Mouse (Mus musculus) 3T3-L1 (cell line): ENCODE results near the gene Lcn5.

Experiments
- DNase-seq: peaks from one replicate; pipeline ENCODE4 v3.0.0-alpha.2; 2015; ENCODE audit warnings: low read depth, low spot score

Gene Lcn5

DNA sequence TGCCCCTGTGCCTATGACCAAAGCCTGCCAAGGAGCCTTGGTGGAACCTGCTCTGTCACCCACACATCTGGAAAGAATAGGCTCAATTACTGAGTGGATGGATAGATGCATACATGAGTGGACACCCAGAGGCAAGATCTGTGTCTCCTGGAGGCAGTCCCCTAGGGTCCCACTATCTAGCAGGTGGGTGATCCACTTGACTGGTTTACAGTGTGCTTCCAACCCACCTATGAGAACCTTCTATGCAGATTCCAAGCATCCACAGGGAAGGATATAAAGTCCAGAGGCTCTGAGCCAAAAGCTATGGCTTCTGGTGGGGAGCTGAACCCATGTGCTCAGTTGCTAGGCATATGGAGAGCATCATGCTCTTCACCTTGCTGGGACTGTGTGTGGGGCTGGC lies at the start of gene Lcn5:
Lcn5 (plus strand) TSS at position 301 of the 400 bp plus-strand sequence.
- no peak for DNase-seq

DNA sequence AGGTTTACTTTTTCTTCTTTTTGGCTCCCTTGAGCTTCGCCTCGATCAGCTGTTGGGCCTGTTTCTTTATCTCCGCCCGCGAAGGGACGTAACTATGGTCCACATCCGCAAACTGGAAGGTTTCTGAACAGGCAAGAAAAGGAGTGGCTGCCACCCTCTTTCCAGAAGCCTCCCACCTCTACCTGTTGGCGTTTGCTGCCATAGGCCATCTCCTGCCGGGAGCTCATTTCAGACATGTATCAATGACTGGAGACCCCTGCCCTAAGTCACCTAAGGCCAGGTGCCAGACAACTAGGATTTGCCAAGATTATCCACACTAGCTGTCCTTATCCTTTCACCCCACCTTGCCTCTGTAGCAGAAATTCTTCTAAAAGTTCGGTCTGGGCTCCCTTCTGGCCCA lies 49.1 kb upstream of the Lcn5 start:
- no peak for DNase-seq

GRCm38 (mm10) chr2:25616398-25616797 lies 41.4 kb upstream of the Lcn5 start:
- no peak for DNase-seq

DNA sequence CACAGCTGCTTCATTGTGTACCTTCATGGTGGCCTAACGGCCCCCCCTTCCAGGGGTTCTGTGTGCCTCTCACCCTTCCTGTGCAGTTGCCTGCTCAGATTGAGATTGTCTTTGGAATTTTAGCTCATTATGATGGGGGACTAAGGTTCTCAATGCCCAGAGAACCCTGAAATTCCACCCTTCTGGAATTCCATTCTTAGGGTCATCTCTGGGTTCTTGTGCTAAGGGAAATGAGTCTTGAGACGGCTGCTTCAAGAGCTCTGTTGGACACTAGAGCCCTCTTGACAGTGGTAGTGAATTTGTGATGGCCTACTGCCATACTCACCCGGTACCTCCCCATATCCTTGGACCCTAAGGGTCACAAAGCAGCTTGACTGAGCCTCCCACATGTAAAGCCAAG lies 40.2 kb upstream of the Lcn5 start, which contains the start of gene Ccdc183:
Ccdc183 (minus strand) TSS at position 101 of the 400 bp plus-strand sequence.
- DNase-seq: no peak

- DNase-seq: no peak
Observed at GRCm38 (mm10) chr2:25620386-25620785, 37.4 kb upstream of the Lcn5 start.

- no peak for DNase-seq
Observed at GRCm38 (mm10) chr2:25620852-25621228, 36.9 kb upstream of the Lcn5 start.

DNA sequence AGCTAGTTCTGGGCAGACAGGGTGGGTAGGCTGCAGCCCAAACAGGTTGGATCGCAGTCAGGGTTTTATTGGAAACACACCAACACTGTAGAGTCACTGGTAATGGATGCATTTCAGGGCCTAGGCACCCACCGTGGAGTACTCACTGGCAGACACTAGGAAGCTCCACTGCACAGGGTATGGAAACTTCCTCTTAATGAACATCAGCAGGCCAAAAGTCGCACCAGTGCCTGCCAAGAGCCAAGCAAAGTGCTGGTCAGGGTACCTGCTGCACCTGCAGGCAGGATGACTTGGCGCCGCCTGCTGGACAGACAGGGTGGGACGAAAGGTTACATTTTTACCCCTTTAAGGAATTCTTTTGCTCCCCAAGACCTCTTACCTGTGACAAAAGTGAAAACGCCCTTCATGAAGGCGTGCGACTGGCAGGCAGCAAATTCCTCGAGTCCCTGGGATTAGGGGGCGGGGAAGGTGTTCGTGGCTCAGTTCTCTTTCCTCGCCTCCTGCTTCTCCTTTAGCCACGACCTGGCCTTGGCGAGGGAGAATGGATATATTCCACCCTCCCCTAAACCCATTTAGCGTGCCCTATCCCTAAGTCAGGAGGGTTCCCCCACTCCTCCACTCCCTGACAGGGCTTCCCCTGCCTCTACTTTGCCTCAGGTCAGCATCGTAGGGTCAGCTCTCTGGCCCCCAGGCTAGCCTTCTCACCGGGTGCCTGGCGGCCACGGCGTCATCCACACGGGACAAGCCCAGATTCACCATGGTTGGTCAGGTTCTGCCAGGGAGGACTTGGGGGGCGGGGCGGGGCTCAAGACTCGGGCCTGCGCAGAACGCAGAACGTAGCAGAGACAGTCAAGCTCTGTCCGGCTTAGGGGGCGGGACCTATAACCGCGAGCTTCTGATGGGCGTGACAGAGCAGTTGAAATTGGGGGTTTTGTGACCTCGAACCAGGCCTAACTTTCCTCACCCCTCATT lies 36.2 kb upstream of the Lcn5 start, which contains the start of gene Tmem141:
Tmem141 (minus strand) TSS at position 777 of the 972 bp plus-strand sequence.
- peak; percentile 87 for DNase-seq

GRCm38 (mm10) chr2:25625986-25626385 lies 31.8 kb upstream of the Lcn5 start:
- no peak for DNase-seq

DNA sequence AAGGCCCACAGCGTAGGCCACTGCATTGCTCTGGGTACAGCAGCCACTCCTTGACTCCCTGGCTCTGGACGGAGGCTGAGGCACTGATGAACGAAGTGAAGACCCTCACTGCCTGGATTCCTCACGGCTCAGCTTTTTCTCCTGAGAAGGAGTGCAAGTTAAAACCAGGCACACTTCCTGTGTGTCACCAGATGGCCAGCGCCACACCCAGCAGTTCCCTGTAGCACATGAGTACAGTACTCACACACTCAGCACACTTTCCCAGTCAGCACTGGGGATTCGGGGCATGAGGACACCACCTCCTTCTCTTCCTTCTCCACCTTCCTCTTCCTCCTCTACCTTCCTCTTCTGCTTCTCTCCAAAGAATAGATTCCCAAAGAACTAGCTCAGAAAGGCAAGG lies 29.9 kb upstream of the Lcn5 start, which contains the start of gene Fcna:
Fcna (minus strand) TSS at position 220 of the 400 bp plus-strand sequence.
- DNase-seq: peak; percentile 13

DNA sequence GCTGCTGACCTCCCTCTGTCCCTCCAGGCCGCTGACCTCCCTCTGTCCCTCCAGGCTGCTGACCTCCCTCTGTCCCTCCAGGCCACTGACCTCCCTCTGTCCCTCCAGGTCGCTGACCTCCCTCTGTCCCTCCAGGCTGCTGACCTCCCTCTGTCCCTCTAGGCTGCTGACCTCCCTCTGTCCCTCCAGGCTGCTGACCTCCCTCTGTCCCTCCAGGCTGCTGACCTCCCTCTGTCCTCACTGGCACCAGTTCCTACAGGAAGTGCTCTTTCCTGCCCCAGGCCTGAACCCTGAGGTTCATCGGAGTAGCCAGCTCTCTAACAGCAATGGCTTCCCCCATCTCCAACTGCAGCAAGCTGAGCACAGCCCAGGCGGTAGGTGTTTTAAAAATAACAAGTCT lies 29.0 kb upstream of the Lcn5 start:
- DNase-seq: no peak

DNA sequence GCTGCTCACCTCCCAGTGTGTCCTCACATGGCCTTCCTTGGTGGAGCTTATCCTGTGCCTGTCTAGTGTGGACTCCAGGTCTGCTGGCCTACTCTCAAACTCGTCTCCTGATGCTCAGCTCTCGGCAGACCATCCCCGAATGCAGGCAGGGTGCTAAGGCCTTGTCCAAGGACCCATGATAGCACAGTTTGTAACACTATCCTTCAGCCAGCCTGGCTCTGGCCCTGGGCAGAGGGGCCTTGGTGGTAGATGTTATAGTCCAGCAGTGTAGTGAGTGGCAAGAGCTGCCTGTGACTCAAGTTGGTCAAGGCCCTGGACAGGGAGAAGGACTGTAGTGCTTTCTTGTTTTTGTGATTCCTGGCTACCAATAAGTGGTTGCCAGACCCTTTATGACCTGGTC lies 24.1 kb upstream of the Lcn5 start:
- no peak for DNase-seq

DNA sequence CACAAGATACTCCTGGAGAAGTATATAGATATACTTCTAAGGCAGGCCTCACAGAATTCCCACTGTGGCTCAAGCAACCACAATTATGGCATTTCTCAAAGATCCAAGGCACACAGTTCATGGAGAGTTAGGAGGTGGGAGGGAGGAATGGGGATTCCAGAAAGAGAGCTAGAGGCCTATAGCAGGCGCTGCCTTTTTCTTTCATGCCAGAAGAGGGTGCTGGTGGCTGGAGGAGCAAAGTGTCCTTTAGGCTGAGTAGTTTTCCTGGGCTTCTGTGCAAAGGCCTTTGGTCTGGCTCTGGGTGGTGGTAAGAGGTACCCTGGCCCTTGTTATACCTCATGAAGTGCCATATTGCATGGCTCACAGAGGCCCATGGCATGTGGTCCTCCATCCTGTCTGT lies 23.7 kb upstream of the Lcn5 start:
- DNase-seq: peak; percentile 37

DNA sequence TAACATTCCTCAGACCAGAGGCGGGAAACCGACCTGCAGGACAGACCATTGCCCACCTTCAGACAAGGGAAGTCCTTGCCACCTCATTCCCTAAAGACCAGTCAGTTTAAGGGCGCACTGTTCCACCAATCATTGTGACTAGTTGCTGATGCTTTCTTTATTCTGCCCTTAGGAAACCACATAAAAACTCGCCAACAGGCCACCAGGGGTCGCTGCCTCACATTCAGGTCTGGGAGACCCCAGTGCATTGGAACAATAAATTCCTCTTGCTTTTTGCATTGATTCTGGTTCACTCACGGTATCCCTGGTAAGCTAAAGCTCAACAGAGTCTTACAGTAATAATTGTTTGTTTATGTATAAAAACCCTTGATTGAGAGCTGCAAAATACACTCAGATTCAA lies 17.9 kb upstream of the Lcn5 start:
- DNase-seq: peak; percentile 56

- no peak for DNase-seq
Observed at GRCm38 (mm10) chr2:25652902-25653301, 4.8 kb upstream of the Lcn5 start, which contains the start of gene Lcn8. Gene Lcn8 (plus strand): TSS chr2:25653120.

DNA sequence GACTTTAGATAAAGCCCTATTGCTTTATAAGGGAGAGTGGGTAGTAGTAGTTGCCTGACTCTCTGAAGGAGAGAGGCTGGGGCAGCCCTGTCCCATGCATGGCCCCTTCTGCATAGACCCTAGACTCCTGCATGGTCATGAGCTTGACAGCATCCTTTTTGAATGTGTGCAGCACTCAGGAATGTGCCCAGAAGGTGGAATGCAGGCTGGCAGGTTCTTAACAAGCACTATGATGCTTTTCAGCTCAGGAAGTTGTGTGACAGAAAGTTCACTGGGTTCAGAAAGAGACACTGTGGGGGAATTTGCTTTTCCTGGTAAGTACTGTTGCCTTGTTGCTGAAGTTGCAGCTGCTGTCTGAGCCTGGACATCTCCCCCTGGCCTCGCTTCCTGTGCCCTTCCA lies 3.2 kb upstream of the Lcn5 start:
- DNase-seq: peak; percentile 5

- peak; percentile 11 for DNase-seq
Observed at GRCm38 (mm10) chr2:25656691-25657090, 1.1 kb upstream of the Lcn5 start.

- DNase-seq: peak; percentile 26
Observed at GRCm38 (mm10) chr2:25657246-25657645, 506 bp upstream of the Lcn5 start.

DNA sequence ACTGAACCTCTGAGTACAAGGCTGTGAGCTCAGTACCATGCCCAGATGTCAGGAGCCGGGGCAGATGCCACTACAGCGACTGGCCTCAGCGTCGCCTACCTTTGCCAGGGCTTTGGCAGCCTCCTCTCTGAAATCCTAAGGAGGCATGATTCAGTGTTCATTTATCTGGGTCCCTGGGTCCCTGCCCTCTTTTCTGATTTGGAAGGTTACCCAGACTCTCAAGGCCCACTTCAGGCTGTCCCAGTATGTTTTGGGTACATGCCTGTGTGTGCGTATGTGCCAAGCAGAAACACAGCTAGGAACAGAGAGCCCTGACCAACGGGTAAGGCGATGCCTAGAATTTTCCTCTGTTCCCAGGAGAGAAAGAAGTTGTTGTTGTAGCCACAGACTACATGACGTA lies 2.5 kb downstream of the Lcn5 start:
- DNase-seq: no peak

GRCm38 (mm10) chr2:25661245-25661970 lies 3.7 kb downstream of the Lcn5 start:
- DNase-seq: peak; percentile 61

GRCm38 (mm10) chr2:25663511-25663910 lies 5.8 kb downstream of the Lcn5 start:
- DNase-seq: peak; percentile 68

- peak; percentile 26 for DNase-seq
Observed at GRCm38 (mm10) chr2:25664125-25664524, 6.4 kb downstream of the Lcn5 start.

DNA sequence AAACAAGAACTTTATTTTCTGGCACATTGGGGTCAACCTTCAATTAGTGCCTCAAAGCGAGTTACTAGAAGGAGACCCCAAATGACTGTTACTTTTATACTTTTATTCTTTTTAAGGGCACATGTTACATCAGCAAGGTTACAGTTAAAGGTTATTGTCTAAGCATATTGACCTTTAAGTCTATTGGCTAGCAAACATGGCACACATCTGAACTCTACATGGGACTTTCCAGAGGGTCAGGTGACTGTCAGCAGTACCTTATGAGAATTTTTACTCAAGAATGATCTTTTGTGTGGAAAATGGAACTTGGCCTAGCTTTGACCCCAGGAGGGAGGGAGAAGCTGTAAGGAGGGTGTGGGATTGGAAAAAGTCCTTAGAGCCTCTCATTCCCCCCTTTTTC lies 8.8 kb downstream of the Lcn5 start:
- no peak for DNase-seq
